Mouse (Mus musculus) lung, postnatal 25 days (tissue): ENCODE measurements at regions not wholly inside any gene's neighbourhood (a gene's known extent, or its start where the extent isn't known, plus 50 kb on each side); places are given as distances from the start of the nearest gene placed in this dataset.

Source experiments
- DNase-seq: peaks from one replicate; pipeline ENCODE4 v3.0.0; 2022; ENCODE audit warnings: low spot score

DNA sequence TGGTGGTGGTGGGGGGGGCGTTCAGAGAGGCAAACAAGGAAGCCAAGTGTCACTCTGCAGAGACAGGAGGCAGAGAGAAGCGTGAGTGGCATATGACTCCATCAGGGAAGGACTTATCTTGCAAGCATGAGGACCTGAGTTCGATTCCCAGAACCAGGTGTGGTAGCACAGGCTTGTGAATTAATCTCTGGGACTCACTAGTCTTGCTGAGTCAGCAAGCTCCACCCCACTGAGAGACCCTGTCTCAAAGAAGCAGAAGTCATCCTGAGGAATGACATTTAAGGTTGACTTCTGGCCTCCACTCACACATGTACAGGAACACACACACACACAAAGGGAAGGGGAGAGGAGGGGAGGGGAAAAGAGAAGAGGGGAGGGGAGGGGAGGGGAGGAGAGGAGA is 156.5 kb downstream of the Rplp1 start:
- DNase-seq, result no peak

DNA sequence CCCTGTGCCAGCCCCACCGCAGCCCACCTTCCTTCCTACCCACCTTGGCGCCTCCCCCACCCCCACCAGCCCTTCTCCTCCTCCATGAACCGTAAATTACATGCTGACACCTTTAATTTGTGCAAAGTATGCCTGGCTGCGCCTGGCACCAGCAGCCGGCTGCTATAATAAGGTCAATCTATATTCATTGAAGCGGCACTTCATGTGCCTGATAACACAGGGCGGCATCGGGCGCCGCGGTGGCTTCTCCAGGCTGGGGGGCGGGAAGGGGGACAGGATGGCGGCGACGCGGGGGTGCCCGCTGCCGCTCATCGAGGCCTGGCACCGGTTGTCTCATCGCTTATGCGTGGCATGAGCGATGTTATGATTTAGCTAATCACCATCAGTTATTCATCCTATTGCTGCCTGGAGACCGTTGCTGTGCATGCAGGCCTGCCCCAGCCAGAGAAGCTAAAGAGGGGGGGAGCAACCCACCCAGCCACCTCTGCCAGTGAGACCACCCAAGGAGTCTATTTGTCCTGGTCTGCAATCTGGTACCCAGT is 157.5 kb downstream of the Rplp1 start:
- DNase-seq, result no peak

DNA sequence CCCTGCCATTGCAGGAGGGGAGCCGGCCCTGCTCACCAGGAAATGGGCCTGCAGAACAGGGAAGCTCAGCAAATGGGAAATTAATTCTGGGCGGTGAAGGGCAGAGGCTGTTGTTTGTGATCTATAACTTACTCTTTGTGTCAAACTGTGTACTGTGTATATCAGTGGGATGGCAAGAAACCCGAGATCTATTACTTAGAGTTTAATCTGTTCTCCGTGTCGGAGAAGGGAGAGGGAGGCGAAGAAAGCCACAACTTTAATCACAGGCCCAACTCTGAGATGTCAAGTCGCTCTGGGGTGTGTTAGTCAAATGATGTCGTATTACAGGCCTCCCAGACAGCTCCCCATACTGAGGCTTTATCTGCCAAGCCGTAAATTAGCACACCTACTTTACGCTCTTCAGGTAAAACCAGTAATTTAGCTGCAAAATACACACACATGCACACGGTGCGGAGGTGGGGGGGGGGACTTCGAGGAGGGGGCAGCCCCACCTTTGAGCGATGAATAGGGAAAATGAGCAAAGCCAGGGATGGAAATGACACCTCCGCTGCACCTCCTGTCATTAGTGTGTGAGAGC is 158.0 kb downstream of the Rplp1 start:
- DNase-seq, result no peak

DNA sequence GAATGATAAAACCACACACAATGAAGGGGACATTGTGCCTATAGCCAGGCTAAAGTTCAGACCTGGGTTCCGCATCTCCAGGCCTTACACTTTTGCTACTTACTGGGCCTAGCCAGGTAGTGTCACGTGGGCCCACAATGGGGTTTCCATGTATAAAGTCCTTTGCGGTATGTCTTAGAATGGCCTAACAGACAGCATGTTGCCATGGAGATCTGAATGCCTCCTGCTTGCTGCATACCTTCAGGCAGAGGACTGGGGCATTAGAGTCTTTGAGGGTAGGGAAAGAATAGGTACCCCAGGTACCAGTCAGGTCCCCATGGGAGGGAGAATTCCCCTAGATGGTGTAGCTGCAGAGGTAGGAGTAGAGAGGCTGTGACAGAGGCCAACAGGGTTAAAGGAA is 159.0 kb downstream of the Rplp1 start:
- no peak for DNase-seq

DNA sequence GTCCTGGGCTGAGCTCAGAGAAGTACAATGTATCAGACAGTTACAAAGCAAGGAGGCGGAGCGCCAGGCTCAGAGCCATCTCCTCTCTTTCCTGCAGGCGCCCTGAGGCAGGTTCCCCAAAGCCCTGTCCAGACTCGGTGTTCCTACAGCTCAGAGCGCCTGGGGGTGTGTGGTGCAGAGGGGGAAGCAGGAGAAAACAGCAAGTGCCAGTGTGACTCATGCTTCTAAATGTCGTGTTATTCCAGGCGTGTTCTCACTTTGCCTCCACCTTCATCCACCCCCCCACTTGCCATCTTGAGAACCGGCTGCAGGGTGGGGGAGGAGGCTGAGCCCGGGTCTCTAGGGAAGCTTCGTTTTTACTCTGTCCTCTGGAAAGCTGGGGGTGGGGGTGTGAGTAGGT is 160.5 kb downstream of the Rplp1 start:
- DNase-seq, result no peak

DNA sequence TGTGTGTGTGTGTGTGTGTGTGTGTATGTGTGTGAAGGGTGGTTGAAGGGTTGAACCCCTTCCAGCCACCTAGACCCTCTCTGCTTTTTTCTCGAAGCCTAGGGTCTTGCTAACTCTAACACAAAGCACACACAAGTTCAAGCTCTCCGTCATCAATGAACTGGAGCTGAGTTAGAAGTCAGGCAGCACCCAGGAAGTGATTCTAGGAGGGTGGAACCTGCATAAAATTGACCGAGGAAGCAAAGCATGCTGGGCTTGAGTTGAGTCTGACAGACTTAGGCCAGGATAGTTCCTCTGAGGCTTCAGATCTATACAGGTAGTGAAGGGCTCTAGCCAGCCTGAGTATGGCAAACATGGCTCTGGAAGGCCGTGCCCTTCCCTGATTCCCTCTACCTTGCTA is 165.1 kb downstream of the Rplp1 start:
- DNase-seq, result no peak

DNA sequence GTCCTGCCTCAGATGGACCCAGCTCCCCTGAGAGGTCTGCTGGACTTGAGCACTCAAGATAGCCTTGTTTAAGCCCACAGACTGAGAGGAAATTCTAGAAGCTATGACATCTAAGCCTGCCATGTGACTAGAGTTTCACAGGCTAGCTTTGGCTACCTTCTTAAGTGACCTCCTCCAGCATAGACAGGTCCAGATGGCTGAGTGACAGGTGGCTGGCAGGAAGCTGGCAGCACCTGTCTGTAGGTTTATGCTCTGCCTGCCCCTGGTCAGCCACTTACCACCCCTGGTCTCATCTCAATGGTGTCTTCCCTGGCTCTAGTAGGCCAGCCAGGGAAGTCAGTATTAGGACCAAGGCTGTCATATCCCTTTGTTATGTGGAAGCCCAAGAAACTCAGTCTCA is 165.9 kb downstream of the Rplp1 start:
- no peak for DNase-seq

DNA sequence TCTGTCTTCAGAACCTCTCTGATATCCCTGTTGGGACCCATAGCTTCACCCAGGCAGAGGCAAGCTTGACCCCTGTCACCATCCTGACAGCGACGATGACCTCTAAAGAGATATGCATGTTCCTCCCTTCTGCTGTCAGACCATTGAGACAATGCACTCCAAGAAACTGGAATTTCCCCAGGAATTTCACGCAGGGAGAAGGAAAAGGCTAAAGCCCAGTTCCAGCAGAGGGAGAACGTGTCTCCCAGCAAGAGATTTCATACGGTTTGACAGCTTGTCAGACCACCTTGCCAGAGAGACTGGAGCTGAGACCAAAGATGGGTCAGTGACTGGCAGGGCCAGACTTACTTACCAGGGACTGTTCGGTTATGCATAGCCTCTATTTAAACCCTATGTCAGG is 167.9 kb downstream of the Rplp1 start:
- no peak for DNase-seq

DNA sequence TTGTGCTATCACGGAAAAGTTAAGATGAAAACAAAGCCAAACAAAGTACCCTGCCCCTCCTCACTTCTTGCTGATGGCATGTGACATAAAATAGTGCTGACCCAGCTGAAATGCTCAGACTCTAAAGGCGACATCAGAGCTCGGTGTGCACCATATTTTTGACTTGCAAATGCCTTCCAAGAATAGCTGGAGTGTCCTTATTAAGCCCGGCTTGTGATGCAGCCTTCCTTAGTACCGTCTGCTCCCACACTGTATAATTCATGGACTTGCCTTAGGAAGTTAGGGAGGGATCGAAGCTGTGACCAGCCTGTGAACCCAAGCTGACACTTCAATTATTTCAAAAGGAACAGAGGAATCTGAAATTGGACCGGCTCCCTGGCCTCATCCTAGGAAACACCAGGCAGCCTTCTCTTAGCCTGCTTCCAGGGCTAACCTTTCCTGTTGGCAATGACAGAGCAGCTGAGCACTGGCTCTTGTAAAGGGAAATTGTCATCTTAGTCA is 169.0 kb downstream of the Rplp1 start:
- DNase-seq, result no peak

DNA sequence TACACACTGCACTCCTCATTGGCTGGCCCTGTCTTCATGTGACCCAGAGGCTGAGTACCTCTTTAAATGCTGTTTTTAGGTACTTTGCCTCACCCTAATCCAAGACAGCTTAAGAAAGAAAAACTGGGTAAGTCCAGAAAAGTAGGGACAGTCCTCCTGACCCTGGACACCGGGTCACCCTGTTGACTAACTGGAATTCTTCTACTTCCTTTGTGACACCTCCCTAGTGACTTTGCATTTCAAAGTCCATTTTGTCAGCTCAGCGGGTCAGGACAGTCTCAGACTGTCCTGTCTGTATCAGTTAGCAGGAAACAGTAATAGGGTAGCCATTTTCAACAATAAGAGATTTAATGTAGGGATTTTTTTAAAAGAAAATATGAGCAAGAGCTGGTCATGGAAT is 180.8 kb downstream of the Rplp1 start:
- no peak for DNase-seq

DNA sequence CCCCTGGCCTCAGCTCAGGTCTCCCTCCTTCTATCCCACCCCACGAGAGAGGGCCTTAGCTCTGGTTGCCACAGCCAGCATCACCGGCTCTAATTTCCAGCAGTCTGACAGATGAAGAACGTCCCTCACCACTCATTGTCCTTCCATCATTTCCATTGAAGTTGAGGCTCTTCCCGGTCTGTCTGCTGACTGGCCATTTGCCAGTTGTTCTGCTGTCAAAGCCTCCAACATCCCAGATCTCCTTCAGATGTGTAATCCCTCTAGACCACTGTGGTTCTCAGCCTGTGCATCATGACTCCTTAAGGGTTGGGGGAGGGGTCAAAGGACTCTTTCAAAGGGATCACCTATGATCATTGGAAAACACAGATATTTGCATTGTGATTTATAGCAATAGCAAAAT is 181.6 kb downstream of the Rplp1 start:
- DNase-seq, result no peak

DNA sequence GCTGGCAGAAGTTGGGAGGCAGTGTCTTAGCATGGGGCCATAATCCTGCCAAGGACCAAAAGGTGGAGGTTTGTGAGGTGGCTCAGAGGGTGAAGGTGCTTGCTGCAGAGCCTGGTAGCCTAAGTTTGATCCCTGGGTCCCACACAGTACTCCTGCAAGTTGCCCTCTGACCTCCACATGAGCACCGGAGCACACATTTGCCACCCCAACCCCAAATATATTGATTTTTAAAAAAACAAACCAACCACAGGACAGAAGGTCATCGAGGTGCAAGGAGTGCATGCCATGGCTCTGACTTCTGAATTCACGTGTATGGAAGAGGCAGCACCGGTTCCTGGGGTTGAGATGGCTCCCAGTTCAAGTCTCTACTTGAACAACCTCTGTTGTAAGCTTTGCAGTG is 186.2 kb downstream of the Rplp1 start:
- DNase-seq, result no peak

DNA sequence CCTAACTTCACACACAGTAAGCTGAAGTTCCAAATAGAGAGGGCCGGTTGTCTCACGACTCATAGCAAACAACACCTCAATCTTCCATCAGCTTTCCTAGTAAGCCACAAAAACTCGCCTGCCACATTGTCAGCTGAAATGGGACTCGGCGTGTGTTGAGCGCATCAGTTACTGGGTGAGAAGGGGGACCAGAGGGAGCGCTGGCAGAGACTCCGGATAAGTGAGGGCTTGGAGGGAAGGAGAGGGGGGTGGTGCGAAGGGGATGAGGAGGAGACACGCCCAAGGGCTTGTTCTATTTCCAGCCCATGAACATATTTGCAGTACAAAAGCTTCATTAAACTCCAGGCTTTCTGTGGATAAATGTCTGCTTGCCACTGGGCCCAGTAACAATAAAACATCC is 186.7 kb downstream of the Rplp1 start:
- DNase-seq, result no peak

DNA sequence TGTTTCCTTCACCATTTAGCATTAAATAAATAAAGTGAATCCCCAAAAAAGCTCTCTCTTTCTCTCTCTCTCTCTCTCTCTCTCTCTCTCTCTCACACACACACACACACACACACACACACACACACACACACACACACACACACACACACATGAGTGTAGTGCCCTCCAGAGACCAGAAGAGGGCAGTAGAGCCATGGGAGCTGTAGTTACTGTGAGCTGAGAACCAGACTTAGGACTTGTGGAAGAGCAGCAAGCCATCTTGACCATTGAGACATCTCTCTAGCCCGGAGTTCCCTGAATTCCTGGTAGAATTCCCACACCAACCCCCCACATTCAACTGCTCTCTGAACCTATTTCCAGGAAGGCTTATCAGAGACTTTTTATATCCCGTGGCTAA is 190.3 kb downstream of the Rplp1 start:
- no peak for DNase-seq

DNA sequence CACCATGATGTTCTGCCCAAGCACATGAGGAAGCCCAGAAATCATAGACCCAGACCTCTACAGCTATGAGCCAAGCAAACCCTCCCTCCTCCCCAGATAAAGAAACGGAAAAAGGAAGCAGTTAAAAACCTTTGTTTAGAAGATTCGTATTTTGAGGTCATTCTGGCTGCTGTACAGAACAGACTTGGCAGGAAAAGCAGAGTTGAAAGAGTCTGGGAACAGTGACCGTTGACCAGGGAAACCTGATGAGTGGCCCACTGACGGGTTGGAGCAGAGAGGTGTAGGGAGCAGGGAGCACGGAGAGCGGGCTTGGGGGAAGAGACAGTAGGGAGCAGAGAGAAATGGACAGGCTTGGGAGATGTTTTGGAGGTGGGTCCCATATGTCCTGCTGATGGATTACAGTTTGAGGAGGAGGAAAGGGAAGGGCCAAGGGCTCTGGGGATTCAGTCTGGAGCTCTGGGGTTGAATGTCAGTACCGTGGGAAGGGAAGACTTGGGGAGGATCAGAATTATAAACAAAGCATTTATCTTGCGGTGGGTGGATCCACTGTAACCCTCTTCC is 191.2 kb downstream of the Rplp1 start:
- DNase-seq, result peak; percentile 48

DNA sequence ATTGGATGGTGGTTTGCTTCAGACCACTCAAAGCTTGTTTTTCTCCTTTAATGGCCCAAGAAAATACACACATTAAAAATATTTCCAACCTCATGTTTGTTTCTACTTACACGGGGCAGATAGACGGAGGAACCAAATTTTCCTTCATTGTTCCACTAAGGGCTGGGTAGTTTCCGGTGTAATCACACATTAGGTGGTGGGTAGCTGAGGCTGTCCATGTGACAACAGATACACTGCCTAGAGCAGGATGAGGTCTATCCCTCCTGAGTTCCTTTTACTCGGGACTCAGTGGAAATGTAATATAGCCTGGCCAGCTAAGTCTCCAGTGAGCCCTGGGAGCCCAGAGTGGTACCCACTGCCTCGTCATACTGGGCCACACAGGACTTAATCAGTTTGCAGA is 192.5 kb downstream of the Rplp1 start:
- no peak for DNase-seq

DNA sequence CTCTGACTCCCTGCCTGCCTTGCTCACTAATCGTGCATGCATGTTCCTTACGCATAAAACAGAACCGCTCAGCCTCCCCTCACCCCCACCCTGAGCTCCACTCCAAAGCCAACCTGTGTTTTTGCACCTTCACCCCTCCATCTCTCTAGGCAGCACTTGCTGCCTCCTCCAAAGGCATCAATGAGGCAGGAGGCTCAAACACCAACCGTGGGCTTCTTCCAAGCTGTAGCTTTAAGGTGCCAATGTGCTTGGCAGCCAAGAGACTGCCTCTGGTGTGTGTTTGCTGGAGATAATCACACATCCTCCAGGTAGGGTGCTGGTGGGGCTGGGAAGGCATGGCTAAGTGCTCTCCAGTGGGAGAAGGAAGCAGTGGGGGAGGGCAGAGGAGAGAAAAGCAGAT is 193.3 kb downstream of the Rplp1 start:
- no peak for DNase-seq

DNA sequence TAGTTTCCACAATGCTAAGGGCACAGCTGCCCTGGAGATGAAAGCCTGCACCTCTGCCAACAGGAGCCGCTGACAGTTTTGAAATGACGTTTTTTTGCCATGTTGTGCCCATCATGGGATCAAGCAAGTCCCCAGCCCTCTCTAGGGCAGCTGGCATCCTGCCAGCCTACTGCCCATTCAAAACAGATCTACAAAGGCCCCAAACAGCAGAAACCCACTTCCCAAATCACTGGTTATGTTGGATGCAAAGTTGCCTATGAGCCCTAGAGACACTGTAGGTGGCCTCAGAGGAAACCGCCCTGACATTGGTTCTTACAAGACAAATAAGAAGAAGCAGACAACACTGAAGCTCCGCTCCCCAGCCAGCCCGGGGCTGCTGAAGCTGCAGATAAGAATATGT is 194.1 kb downstream of the Rplp1 start:
- DNase-seq, result no peak

DNA sequence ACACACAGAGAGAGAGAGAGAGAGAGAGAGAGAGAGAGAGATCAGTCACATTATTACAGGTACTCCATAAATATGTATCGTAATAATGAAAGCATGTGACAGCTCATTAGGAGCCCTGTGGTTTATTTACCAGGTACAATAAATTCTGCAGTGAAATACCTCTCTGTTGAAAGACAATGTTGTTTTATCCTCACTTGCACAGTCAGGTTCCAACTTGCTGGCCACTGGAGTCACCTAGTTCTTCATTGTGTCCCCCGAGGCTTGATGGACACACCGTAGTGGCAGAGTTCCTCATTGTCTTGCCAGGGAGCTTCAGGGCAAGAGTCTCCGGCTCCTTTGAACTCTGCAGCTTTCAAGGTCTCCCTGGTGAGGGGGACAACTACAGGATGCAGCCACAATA is 197.6 kb downstream of the Rplp1 start:
- no peak for DNase-seq

DNA sequence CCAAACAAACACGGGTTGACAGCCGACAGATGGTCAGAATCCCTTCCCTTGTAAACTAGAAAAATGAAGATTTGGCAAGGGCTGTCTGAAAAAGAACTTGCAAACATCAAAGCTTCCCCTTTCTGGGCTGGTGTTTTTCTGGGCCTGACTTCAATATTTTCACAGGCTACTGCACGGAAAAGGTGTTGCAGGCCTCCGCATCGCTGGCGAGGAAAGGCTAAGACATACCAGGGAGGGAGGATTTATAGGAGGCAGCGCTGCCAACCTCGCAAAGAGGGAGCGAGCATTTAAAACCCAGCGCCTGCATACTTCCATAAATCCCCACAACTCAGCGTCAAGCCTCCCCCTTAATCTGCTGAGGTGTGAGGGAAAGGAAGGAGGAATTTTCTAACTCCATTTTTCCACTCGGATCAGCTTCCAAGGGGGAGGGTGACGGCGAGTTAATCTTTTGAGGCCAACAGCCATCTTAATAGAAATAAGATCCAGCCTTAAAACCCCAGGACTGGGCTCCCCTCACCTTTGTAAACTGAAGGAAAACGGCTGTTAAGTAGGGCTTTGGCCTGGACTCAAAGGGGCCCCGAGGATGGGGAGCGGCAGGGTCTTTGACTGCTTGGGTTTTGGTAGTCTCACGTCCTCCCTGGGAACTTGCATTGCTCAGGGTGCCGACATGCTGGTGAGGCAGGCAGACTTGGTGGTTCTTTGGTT is 199.9 kb downstream of the Rplp1 start:
- DNase-seq, result no peak

DNA sequence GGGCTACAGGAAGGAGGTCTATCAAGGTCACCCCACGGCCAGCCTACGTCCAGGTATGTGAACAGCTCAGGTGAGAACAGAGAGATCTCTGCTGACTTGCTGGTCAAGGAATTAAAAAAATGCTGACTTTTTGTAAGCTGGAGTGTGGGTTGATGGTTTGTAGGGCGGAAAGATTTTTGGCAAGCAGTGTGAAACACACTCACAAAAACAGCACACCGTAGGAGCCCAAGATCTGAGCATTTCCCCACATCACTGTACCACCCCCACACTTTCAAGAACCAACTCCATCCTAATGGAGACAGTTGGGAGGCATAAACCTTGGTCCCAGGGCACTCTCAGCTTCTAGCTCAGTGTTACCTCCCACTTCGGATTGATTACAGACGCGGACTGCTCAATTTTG is 200.5 kb downstream of the Rplp1 start:
- DNase-seq, result no peak

DNA sequence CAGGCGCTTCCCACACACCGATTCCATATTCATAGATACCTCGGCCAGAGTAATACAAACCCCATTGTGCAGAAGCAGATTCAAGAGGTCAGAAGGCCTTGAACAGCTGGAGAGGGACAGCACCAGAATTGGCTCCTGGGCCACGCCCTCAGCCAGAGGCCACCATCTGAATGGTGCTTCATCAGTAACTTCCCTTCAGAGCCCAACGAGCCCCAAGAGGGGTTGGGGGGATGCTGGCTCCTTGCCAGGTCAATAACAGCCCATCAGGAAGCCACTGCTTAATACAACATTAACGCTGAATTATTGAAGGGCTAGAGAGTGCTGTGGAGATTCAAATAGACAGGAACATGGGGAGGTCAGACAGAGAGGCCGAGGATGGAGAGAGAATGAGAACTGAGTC is 203.0 kb downstream of the Rplp1 start:
- no peak for DNase-seq

DNA sequence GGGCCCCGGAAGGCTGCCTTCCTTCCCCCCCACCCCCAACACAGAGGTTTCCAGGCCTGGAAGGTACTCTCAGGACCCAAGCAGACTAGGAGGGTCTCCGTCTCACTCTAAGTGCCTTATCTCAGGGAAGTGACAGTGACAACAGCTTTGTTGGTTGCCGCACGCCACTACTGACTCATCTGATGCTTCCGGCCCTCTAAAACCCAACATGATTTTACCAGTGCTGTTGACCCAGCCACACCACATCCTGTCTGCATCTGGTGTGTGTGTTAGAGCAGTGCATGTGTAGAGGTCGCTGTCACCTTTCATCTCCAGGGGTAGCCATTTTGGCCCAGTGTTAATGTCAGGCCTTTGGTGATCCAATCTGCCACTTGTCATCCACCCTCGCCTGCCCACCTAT is 206.5 kb downstream of the Rplp1 start:
- peak; percentile 46 for DNase-seq

DNA sequence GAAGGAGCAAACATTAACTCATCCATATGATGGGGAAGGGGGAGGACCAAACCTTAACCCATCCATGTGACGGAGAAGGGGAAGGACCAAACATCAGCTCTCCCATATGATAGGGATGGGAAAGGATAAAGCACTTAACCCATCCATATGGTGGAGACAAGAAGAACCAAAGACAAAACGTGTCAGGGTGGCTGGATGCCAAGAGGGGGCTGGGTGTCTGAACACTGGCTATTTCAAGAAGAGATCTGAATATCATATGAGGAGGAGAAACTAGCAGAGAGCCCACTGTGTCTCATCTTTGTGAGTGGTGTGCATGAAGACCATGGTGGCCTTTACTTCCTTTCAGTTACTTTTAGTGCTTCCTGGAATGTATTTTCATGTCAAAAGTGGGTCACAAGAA is 207.0 kb downstream of the Rplp1 start:
- DNase-seq, result no peak
